Mouse (Mus musculus) right cerebral cortex, postnatal 25 days (tissue): ENCODE measurements around the gene Trim27.

Experiments
- DNase-seq: peaks from one replicate; pipeline ENCODE4 v3.0.0; 2022

Gene Trim27

DNA sequence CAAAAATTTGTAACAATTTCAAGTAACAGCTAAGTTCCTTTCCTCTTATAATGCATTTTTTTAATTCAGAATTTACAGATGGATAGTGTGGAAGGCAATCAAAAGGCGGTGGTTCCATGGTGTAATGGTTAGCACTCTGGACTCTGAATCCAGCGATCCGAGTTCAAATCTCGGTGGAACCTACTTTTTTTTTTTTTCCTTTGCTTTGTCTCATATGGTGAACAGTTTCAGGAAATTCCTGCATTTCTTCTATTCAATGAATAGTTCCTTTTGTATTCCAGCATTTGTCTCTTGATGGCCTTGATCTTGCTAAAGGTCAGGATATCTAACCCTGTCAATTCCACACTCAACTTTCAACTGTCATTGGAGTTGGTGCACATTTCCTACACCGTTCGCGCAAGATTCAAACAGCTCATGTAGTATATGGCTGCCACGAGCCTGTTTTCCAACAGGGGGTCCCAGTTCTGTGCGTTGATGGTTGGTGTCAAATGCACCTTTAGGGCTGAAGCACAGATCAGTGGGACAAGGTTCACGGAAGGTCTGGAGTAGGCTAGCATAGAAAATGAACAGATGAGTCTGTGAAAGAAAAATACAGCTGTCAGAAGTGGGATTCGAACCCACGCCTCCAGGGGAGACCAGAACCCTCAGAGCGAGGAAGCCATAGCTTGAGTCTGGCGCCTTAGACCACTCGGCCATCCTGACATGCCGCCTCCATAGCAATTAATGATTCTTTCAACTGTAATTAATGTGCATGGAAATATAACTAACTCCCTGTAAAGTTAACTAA, 6.8 kb upstream of the Trim27 start:
- DNase-seq, result peak; percentile 58

GRCm38 (mm10) chr13:21173072-21173471, 6.2 kb upstream of the Trim27 start:
- DNase-seq, result peak; percentile 68

DNA sequence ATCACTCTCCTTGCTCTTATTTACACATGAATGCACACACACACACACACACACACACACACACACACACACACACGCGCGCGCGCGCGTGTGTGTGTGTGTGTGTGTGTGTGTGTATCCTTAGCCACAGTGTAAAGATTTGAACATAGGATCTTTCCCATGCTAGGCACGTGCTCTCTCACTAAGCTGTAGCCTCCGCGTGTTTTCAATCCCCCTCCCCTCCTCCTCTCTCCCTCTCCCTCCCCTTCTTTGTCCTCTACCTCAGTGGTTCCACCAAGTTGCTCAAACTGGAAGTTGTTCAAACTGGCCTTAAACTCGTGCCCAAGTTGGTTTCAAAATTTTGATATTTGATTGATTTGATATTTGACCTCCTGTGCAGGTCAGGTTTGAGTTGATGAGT, 2.5 kb upstream of the Trim27 start:
- DNase-seq, result no peak

DNA sequence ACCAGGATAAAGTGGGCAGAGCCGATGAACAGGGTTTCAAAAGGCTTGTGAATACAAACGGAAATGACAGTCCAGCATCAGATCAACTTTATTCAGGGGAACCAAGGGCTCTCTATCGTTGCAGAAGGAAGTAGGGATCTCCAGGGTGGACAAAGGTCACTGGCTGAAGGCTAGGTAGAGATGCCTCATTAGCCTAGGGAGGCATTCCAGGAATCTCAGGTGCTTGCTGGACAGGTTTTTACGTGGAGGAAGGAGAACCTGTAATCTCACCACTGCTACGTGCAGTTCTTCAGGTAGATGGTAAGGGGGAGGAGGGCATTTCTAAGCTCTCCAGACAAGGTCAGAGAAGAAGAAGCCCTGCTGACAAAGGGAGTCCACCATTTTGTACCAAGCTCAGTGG, 1.6 kb upstream of the Trim27 start:
- DNase-seq, result no peak

- no peak for DNase-seq
Observed at GRCm38 (mm10) chr13:21178364-21178763, 881 bp upstream of the Trim27 start.

- peak; percentile 89 for DNase-seq
Observed at GRCm38 (mm10) chr13:21179724-21180550, 692 bp downstream of the Trim27 start.

- peak; percentile 59 for DNase-seq
Observed at GRCm38 (mm10) chr13:21180551-21181530, 1.6 kb downstream of the Trim27 start.

GRCm38 (mm10) chr13:21181996-21182395, 2.8 kb downstream of the Trim27 start:
- no peak for DNase-seq

- DNase-seq, result no peak
Observed at GRCm38 (mm10) chr13:21183066-21183465, 3.8 kb downstream of the Trim27 start.

DNA sequence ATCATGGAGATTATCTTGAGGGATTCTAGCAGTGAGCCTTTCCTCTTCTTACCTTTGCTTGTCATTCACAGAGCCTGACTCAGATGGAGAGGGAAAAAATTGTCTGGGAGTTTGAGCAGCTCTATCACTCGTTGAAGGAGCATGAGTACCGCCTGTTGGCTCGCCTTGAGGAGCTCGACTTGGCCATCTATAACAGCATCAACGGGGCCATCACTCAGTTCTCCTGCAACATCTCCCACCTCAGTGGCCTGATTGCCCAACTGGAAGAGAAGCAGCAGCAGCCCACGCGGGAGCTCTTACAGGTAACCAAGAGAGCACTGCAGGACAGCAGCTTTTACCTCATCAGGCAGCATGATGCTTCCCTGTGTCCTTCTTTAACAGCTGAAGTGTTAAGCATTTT, 4.4 kb downstream of the Trim27 start:
- DNase-seq, result no peak

- no peak for DNase-seq
Observed at GRCm38 (mm10) chr13:21185521-21185920, 6.3 kb downstream of the Trim27 start.

DNA sequence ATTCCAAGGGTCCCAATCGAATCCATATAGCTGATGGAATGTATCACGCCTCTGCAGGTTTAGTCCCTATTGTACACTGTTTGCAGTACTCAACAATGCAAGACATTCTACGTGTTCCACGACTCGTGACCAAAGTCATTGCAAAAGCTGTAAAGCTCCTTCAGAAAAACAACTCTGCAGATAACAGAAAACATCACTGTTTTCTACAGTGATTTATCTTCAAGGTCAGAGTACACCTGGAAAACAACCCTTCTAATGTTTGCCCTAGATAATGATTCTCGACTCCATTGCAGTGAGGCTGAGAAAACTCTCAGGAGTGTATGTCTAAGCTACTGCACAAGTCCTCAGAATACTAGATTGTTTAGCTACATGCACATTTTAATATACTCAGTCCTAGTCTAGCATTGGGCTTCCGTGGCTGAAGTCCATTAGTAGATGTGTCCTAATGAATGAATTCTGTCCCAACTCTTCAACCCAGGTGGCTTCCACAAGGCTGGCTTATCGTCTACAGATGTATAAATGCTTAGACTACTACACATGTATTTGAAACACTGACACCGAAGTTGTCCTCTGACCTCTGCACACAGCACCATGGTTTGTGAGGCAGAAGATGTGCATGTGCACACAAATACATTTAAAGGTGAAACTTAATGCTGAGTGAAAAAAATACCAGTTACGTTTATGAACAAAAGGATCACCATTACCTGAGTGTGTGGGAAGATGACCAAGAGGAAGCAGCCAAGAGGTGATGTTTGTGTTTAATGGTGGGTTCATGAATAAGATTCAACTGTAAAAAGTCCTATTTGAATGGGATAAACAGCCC, 16.4 kb downstream of the Trim27 start:
- no peak for DNase-seq

DNA sequence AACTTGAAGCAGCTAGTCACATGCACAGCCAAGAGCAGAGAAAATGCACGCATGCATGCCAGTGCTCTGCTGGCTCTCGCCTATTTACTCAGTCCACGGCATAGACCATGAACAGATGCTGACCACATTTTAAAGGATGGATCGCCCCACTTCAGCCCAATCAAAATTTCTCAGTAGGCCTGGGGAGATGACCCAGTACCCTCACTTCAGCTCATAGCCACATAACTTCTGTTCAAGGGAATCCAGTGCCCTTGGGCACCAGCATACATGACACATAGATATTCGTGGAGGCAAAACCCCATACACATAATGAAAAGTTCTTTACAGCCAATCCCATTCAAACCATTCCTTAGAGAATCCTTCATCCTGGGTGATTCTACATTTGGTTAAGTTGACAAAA, 18.5 kb downstream of the Trim27 start:
- DNase-seq, result no peak

DNA sequence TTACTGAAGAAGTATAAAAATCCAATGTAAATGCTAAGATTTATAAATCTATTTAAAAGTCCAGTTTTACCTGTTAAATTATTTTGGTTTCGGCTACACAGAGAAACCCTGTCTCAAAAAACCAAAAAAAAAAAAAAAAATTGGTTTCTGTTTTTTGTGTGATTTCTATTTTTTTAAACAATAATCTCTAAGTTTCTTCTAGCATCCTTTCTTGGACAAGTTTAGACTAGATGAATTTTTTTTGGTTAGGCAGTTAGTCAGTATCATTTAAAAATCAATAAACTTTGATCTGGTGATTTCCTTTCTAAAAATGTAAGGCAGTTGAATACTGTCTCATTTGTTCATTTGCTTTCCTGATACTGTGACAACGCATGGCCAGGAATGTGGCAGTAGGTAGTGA, 19.1 kb downstream of the Trim27 start:
- DNase-seq, result no peak

- no peak for DNase-seq
Observed at GRCm38 (mm10) chr13:21199046-21200028, 20.1 kb downstream of the Trim27 start.

- DNase-seq, result peak; percentile 95
Observed at GRCm38 (mm10) chr13:21200043-21200999, 21.1 kb downstream of the Trim27 start.

GRCm38 (mm10) chr13:21215275-21215983, 36.2 kb downstream of the Trim27 start:
- DNase-seq, result peak; percentile 81

GRCm38 (mm10) chr13:21216781-21217180, 37.5 kb downstream of the Trim27 start:
- DNase-seq, result no peak
